In genomic region chr2:170155089-170155740, GRCm38 (mm10) we compare ENCODE assay signal across 8 mouse cellular contexts. TPM values are rescaled to one million over a fixed set of nuclear protein-coding genes. Genes with fewer than 3 reads are reported as not detected.
A peak's percentile ranks its signal among the peaks of the same experiment; 100 is the strongest.
DNase-seq lines count a peak whose midpoint lies in the region; ATAC-seq and TF ChIP-seq lines count a peak whose summit lies in the region.

No protein-coding gene starts in this region.

- peak overlapping the region; percentile 73 for H3K4me2 ChIP-seq in heart, postnatal 0 days (ENCODE audit: low read depth, low read length)

- H3K27ac ChIP-seq in heart, postnatal 0 days (ENCODE audit: low read depth) = peak overlapping the region; percentile 87

- WGBS in heart, postnatal 0 days = under 1% methylated on average over 18 of the region's 18 CpGs

- H3K4me1 ChIP-seq in heart, postnatal 0 days (ENCODE audit: control insufficient read depth, insufficient read depth) = peaks cover 11% of the 10 kb centered on the region

- H3K27me3 ChIP-seq in heart, postnatal 0 days (ENCODE audit: control insufficient read depth, insufficient read depth, low read length) = no peaks in the 10 kb centered on the region

- peak; percentile 40 for TF ChIP-seq CTCF in heart, postnatal 0 days (IDR thresholded peaks at IDR 0.05; ENCODE audit: low read depth)

- no peaks in the 10 kb centered on the region for H3K36me3 ChIP-seq in heart, postnatal 0 days (replicated peaks; ENCODE audit: control insufficient read depth, insufficient read depth, low read length)

- TF ChIP-seq EP300 in heart, postnatal 0 days (IDR thresholded peaks at IDR 0.05; ENCODE audit: low read depth) = peak; percentile 11

- H3K9ac ChIP-seq in heart, postnatal 0 days (replicated peaks; ENCODE audit: low read depth, low read length) = peak overlapping the region; percentile 40; the same call in 1 of the 2 replicates

- DNase-seq in CD4-positive, CD25-positive, alpha-beta regulatory T cell, adult 2 months (ENCODE audit: low read depth, low spot score) = peak; percentile 71
- DNase-seq in ZHBTc4 (ENCODE audit: low read depth, low spot score) = peak; percentile 55
- DNase-seq in heart, postnatal 0 days (ENCODE audit: low spot score) = peak; percentile 92
- peak; percentile 76 for DNase-seq in kidney, postnatal 14 days
- DNase-seq in lung, postnatal 14 days = peak; percentile 74
- peak; percentile 49 for DNase-seq in ovary, postnatal 10 days (ENCODE audit: low spot score)
- DNase-seq in urinary bladder, postnatal 14 days (ENCODE audit: low spot score) = peak; percentile 69

- H3K4me3 ChIP-seq in heart, postnatal 0 days (ENCODE audit: low read depth, low read length) = peak overlapping the region; percentile 41

- peak; percentile 56 for ATAC-seq in erythroid progenitor cell, adult 5-6 weeks (replicated peaks; ENCODE audit: low FRiP score, poor library complexity, severe bottlenecking)
- peak; percentile 75 for ATAC-seq in heart, postnatal 0 days (ENCODE audit: insufficient read depth, low read depth)

- no peaks in the 10 kb centered on the region for H3K9me3 ChIP-seq in heart, postnatal 0 days (replicated peaks; ENCODE audit: control insufficient read depth, low read length)

RNA-seq across cellular contexts. Expression of gene Zfp217, which starts 7.3 kb away (rescaled TPM):
- 19.7 and 20.9 TPM in 2 replicates for total RNA-seq in erythroid progenitor cell, adult 5-6 weeks (2015; ENCODE audit: low replicate concordance)
- total RNA-seq in erythroid progenitor cell, adult 5-6 weeks (2017; ENCODE audit: low replicate concordance) = 25.7 and 33.9 TPM in 2 replicates
- 9.8 and 10.1 TPM in 2 replicates for total RNA-seq in heart, postnatal 0 days (2014; rRNA removed; ENCODE audit: low replicate concordance)
- 1.9 and 2.1 TPM in 2 replicates for polyA plus RNA-seq in heart, postnatal 0 days (2015; fragmentation: Nextera tagmentation; extraction: Ambion mirVana)

Comparison
In these comparisons a context has a peak if more than half of its experiments do, and no peak if none do; other contexts are left out.
1. Peak in every context shown above with its lines: DNase-seq, ATAC-seq, H3K4me3 ChIP-seq and H3K27ac ChIP-seq.